Mouse (Mus musculus) mammary gland, adult 2 months (tissue): ENCODE data around the gene Lao1. TPM values are rescaled to one million over a fixed set of nuclear protein-coding genes. Genes with fewer than 3 reads are reported as not detected.

Experiments
- polyA plus RNA-seq: library from polyadenylated mRNA; depleted of rRNA; stranded (reverse); fragments of >200 nt; gene quantifications from 2 replicates; pipeline ENCODE4 v1.2.3, GENCODE M21; 2012; ENCODE audit warnings: low replicate concordance; rRNA removed

Gene Lao1
- 0.10 and 0.20 TPM in 2 replicates for polyA plus RNA-seq

GRCm38 (mm10) chr4:118961141-118961628, at the start of gene Lao1:
Gene Lao1 (plus strand): TSS chr4:118961578.

GRCm38 (mm10) chr4:118917365-118917764, 44.0 kb upstream of the Lao1 start, which contains the start of gene Olfr1329:
Gene Olfr1329 (minus strand): TSS chr4:118917465.

DNA sequence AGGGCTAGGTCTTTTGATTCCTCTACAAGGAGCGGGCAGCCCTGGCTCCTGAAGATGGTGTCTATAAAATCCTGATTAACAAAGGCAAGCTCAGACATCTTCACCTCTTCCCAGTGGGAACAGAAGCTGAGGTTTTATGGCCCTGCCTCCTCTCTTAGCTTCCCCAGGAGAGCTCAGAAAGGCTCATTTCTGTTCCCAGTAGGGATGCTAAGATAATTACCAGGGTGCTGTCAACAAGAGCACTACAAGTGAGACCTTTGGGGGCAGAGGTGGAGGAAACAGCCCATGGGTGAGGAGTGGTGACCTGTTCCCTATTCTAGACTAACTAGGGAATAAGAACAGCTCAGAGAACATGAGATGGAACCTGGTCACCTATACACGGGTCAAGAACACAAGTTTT, 22.9 kb upstream of the Lao1 start, which contains the start of gene Olfr1328:
Gene Olfr1328, minus strand, starts transcription at position 101 of the 400 bp plus-strand sequence.

Other genes starting within 250 kb of the Lao1 start
- not detected in 2 replicates for gene Olfr1340, start 241.4 kb upstream of the Lao1 start, polyA plus RNA-seq
- gene Olfr1339, start 229.4 kb upstream of the Lao1 start, polyA plus RNA-seq: not detected in 2 replicates
- gene Olfr1338, start 202.8 kb upstream of the Lao1 start, polyA plus RNA-seq: not detected in 2 replicates
- gene Olfr1337, start 179.0 kb upstream of the Lao1 start, polyA plus RNA-seq: not detected in 2 replicates
- not detected in 2 replicates for gene Olfr1335, start 151.6 kb upstream of the Lao1 start, polyA plus RNA-seq
- not detected in 2 replicates for gene Olfr1333, start 125.3 kb upstream of the Lao1 start, polyA plus RNA-seq
- gene Olfr1331, start 96.9 kb upstream of the Lao1 start, polyA plus RNA-seq: not detected in 2 replicates
- gene Olfr1330, start 73.0 kb upstream of the Lao1 start, polyA plus RNA-seq: not detected in 2 replicates
- gene Olfr1329, start 44.1 kb upstream of the Lao1 start, polyA plus RNA-seq: not detected in 2 replicates
- not detected in 2 replicates for gene Olfr1328, start 23.0 kb upstream of the Lao1 start, polyA plus RNA-seq
- 41.3 and 50.4 TPM in 2 replicates for gene Slc2a1, start 147.1 kb downstream of the Lao1 start, polyA plus RNA-seq
- 14.3 and 15.1 TPM in 2 replicates for gene Zfp691, start 212.6 kb downstream of the Lao1 start, polyA plus RNA-seq
- 0.26 and 0.33 TPM in 2 replicates for gene Ermap, start 228.4 kb downstream of the Lao1 start, polyA plus RNA-seq
- 25.0 and 35.5 TPM in 2 replicates for gene Svbp, start 233.7 kb downstream of the Lao1 start, polyA plus RNA-seq